Mouse (Mus musculus): ENCODE results near the gene Ubqln1.

Gene Ubqln1

GRCm38 (mm10) chr13:58215592-58216341 lies at the start of gene Ubqln1:
TSS of gene Ubqln1 (minus strand) at chr13:58215653.
- peak; percentile 90 to 92 for DNase-seq (ENCODE audit: low spot score in 2 of 2)

GRCm38 (mm10) chr13:58263546-58263945 lies 48.1 kb upstream of the Ubqln1 start:
- no peak for DNase-seq (ENCODE audit: low spot score in 2 of 2)

GRCm38 (mm10) chr13:58261674-58262073 lies 46.2 kb upstream of the Ubqln1 start:
- DNase-seq (ENCODE audit: low spot score in 2 of 2): no peak

DNA sequence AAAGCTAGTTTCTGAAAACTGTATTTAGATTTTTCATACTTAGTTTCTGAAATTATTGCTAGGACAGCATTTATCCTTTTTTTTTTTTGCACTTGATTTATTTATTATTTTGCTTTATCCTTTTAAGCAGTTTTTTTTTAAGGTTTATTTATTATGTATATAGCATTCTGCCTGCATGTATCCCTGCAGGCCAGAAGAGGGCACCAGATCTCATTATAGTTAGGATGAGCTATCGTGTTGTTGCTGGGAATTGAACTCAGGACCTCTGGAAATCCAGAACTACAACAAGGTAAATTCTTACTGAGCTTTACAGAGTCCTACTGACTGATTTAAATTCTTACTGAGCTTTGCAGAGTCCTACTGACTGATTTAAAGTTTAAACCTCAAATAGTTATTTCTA lies 37.8 kb upstream of the Ubqln1 start:
- no peak for DNase-seq (ENCODE audit: low spot score in 2 of 2)

- no peak for DNase-seq (ENCODE audit: low spot score in 2 of 2)
Measured at GRCm38 (mm10) chr13:58248957-58249356, 33.5 kb upstream of the Ubqln1 start.

GRCm38 (mm10) chr13:58236536-58236935 lies 21.1 kb upstream of the Ubqln1 start:
- DNase-seq (ENCODE audit: low spot score in 2 of 2): no peak

DNA sequence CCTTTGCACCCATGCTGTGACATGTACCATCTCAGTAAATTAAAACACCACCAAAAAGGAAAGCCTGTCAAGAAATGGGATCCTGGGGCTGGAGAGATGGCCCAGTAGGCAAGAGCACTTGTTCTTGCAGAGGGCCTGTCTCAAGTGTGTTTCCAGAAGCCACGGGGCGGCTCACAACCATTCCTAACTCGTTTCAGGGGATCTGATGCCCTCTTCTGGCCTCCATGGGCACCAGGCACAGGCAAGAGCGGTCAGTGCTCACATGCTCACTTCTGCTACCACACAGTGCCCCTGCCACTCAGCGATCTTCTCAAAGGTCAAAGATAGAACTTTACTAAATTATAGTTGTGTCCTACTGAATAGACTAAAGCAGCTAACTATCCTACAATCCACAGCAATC lies 17.2 kb upstream of the Ubqln1 start:
- peak in 1 of 2 experiments; percentile 19 for DNase-seq (ENCODE audit: low spot score in 2 of 2)

DNA sequence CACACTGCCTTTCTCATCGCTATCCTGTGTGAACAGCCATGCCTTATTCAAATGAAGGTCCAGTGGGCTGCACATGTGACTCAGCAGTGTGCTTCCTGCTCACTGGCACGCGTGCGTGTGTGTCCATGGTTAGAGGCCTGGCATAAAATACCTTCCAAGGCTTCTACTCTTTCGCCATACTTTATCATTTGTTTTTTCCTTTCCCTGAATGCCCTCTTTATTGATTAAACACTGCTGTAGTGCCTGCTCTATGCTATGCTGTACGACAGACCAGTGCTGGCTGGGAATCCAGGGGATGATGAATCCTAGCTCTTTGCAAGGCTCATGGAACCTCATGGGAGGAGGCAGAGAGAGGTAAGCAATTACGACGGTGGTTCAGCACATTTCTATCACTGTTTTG lies 16.6 kb upstream of the Ubqln1 start:
- DNase-seq (ENCODE audit: low spot score in 2 of 2): no peak

GRCm38 (mm10) chr13:58228624-58229023 lies 13.2 kb upstream of the Ubqln1 start:
- DNase-seq (ENCODE audit: low spot score in 2 of 2): no peak

- DNase-seq (ENCODE audit: low spot score in 2 of 2): no peak
Measured at GRCm38 (mm10) chr13:58225694-58226093, 10.2 kb upstream of the Ubqln1 start.

GRCm38 (mm10) chr13:58220206-58220605 lies 4.8 kb upstream of the Ubqln1 start:
- no peak for DNase-seq (ENCODE audit: low spot score in 2 of 2)

DNA sequence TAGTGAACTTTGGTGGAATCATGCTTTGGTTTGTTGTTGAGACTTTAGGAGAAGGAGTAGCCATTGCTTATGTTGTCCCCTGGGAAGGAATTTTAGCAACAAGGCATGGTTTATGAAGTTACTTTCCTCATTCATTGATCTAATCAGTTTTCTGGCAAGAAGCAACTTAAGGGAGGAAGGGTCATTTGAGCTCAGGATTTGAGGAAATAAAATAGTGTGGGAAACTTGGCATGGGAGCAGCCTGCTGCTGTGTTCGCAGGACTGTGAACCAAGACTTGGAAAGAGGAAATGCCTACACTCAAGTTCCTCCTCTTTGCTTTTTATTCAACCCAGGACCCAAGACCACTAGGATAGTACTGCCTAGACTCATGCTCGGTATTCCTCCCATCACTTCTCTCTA lies 2.1 kb upstream of the Ubqln1 start:
- DNase-seq (ENCODE audit: low spot score in 2 of 2): no peak

- no peak for DNase-seq (ENCODE audit: low spot score in 2 of 2)
Measured at GRCm38 (mm10) chr13:58216395-58216794, 942 bp upstream of the Ubqln1 start.

- no peak for DNase-seq (ENCODE audit: low spot score in 2 of 2)
Measured at GRCm38 (mm10) chr13:58215253-58215591, 231 bp downstream of the Ubqln1 start.

DNA sequence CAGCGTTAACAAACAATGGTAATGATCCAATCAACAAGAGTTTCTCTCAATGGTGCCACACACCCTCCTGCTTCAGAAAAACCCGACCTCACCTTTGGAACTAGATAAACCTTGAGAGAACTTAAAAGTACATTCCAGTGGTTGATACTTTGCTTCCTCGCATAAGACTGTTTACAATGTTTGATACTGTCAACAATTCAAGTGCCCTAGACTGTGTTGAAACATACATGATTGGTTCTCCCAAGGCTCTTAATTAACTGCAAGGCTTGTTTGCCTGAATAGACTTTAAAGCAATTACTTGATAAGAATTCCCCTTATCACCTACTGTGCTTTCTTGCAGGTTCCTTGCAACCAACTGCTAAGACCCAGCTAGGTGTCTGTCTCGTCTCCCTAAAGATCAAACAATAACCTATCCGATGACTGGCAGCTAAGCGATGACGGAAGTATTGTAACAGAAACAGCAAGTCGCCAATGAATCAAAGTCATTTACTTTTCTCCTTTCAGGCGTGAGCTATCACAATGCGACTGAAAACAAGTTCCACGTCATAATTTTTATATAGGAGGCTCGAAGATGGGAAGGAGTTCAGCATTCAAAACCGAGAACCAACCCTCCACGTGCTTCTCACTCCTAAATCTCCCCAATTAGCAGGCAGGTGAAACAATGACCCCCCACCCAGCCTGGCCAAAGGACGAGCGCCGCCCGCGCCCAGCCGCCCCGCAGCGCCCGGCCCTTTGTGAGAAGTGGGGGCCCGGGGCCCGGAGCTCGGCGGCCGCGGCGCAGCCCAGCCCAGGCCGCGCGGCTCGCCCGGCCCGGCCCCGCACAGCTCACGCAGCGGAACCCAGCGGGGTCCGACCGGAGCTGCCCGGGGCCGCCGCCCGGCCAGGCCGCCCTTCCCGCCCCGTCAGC lies 854 bp downstream of the Ubqln1 start:
- DNase-seq (ENCODE audit: low spot score in 2 of 2): no peak

GRCm38 (mm10) chr13:58213801-58214200 lies 1.7 kb downstream of the Ubqln1 start:
- DNase-seq (ENCODE audit: low spot score in 2 of 2): no peak

GRCm38 (mm10) chr13:58212530-58212929 lies 2.9 kb downstream of the Ubqln1 start:
- no peak for DNase-seq (ENCODE audit: low spot score in 2 of 2)

DNA sequence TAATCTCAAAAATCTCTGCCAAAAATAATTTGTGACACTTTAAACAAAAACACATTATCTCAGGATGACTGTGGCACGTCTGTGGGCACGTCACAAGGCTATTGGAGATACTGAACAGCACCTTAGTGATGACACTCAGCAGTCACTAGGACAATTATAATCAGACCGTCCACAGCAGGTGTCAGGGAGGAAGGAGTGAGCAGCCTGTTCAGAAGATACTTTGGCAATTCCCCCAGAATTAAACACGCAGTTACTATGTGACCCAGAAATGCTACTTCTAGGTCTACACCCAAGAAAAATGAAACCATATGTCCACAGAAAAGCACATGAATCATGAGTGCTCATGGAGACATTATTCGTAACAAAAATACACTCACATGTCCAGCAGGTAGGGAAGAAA lies 5.0 kb downstream of the Ubqln1 start:
- no peak for DNase-seq (ENCODE audit: low spot score in 2 of 2)

- DNase-seq (ENCODE audit: low spot score in 2 of 2): no peak
Measured at GRCm38 (mm10) chr13:58206084-58206483, 9.4 kb downstream of the Ubqln1 start.

DNA sequence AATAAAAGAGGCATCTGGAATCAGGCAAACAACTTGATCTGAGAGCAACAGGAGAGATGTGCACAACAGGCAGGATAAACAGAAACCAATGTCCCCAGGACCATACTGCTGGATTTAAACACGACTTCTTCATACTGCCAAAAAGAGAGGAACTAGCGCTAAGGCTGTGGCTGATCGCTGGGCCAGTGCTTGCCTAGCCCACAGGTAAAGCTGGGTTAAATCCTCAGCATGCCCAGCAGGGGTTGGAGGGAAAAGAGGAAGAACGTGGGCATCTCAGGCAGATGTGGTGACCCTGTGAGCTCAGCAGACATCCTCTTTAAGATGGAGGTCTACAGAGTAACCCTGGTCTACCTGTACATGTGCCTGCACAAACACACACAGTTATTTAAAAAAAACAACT lies 10.5 kb downstream of the Ubqln1 start:
- DNase-seq (ENCODE audit: low spot score in 2 of 2): no peak

DNA sequence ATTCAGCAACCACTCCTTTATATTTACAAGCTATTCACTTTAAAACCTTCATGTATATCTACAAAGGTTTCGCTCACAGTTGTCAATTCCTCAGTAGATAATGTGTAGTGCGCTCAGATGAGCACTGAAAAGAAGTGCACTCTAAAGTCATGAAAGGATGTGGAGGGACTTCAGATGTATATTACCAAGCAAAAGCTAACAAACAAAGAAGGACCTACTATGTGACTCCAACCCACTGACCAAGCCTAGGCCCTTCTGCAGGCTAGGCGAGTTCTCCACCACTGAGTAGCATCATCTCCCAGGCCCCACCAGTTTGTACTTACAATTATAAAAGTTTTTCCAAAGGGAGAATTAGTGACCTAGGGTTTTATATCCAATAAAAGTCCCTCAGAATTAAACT lies 11.3 kb downstream of the Ubqln1 start:
- no peak for DNase-seq (ENCODE audit: low spot score in 2 of 2)

DNA sequence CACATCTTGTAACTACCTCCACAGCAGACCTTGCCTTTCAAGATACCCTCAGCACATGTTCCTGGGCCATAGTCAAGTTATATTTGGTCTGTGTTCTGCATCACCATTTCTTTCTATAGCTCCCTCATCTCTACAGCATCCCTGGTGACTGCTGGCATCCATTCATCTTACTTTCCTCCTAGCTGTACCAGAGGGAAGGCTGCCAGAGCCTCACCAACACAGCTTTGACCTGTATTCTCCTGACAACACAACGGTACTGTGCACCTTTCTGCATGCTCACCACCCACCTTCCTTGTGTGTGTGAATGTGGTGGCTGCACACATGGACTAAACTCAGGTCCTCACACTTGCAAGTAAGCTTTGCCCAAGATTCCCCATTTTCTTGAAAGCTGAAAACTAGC lies 12.6 kb downstream of the Ubqln1 start:
- DNase-seq (ENCODE audit: low spot score in 2 of 2): peak; percentile 36 to 49

- DNase-seq (ENCODE audit: low spot score in 2 of 2): no peak
Measured at GRCm38 (mm10) chr13:58201908-58202307, 13.5 kb downstream of the Ubqln1 start.

Data from frontal cortex, postnatal 36 days (tissue).